Mouse (Mus musculus): ENCODE measurements around the gene Sobp. TPM values are rescaled to one million over a fixed set of nuclear protein-coding genes. Genes with fewer than 3 reads are reported as not detected.
A peak's percentile ranks its signal among the peaks of the same experiment; 100 is the strongest.

Sobp gene
- total RNA-seq, 2 experiments from 2014 or later, result 83.3 to 83.8 TPM

- Histone ChIP-seq H3K4me3 (no peak overlapping the region), H3K27ac (no peak overlapping the region)
- TF ChIP-seq CTCF (conservative IDR thresholded peaks at IDR 0.05), result no peak
- no peak for DNase-seq (ENCODE audit: low spot score in 2 of 2)
These were observed 169.3 kb downstream of the Sobp start for GRCm38 (mm10) chr10:43005031-43005430.

DNA sequence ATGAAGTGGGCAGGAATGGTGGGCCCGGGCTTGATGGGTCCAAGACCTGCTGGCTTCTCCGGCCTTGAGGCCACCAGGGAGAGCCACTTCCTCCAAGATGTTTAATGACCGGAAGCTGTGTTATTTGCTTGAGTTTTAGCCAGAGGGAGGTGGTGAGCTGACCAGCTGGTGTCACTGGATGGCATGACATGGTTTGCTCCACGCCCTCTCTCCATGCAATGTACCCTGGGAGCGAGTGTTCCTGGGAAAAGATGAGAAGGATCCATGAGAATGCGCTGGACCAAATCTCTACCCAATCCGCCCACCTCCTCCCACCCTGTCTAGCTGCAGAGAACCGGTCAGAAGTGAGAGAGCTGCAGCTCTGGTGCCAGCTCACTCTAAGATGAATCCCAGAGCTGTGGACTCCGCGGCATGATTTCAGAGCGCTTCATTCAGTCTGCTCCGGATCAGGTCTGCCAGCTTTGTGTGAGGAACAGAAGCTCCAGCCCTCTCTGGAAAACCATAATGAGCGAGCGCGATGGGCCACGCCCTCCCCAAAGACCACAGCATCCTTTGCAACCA, 170.1 kb downstream of the Sobp start:
- H3K27ac ChIP-seq, result 0 out of 2 replicates have a peak overlapping the region, but pooled peaks have one; percentile 7
- no peak overlapping the region for H3K4me3 ChIP-seq
- 0 out of 2 replicates have a peak, but pooled peaks have one; percentile 17 for TF ChIP-seq CTCF (conservative IDR thresholded peaks at IDR 0.05)
- no peak for DNase-seq (ENCODE audit: low spot score in 2 of 2)

- H3K27ac ChIP-seq, result no peak overlapping the region
- no peak for DNase-seq (ENCODE audit: low spot score in 2 of 2)
- TF ChIP-seq CTCF (conservative IDR thresholded peaks at IDR 0.05), result no peak
- H3K4me3 ChIP-seq, result no peak overlapping the region
These were observed 170.9 kb downstream of the Sobp start for GRCm38 (mm10) chr10:43003466-43003757.

DNA sequence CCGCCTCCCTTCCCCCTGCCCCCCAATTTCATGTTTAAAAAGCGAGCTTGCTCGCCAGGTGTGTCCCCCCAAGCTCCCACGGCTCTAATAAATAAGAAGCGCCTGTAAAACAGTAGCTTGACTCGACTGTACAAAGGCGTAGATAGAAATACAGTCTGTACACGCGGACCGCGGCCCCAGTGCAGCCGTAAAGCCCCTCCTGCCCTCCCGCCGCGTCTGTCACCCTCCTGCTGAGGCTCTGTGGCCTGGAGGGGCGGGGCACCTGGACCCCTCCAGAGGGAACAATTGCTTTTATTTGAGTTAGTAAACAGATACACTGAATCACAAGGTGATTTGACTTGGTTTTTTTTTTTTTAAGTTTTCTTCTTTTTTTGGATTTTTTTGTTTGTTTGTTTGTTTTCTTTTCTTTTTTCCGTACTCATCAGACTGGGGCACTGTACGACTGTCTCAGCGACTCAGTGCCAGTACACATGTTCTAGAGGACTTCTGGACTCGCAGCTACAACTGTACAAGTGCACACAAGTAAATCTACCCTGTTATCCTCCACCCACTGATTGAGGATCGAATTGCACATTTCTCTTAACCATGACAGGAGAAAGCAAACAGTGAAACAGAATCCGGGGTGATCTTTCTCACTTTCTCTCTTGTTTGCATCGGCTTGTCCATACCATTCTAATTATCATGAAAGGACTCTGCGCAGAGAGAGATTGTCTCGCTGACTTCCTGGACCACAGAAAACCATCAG, 171.4 kb downstream of the Sobp start:
- Histone ChIP-seq H3K4me3 (peak overlapping the region; percentile 26; the same call in 1 of the 2 replicates), H3K27ac (no peak overlapping the region)
- TF ChIP-seq CTCF (conservative IDR thresholded peaks at IDR 0.05), result no peak
- DNase-seq (ENCODE audit: low spot score in 2 of 2), result no peak

DNA sequence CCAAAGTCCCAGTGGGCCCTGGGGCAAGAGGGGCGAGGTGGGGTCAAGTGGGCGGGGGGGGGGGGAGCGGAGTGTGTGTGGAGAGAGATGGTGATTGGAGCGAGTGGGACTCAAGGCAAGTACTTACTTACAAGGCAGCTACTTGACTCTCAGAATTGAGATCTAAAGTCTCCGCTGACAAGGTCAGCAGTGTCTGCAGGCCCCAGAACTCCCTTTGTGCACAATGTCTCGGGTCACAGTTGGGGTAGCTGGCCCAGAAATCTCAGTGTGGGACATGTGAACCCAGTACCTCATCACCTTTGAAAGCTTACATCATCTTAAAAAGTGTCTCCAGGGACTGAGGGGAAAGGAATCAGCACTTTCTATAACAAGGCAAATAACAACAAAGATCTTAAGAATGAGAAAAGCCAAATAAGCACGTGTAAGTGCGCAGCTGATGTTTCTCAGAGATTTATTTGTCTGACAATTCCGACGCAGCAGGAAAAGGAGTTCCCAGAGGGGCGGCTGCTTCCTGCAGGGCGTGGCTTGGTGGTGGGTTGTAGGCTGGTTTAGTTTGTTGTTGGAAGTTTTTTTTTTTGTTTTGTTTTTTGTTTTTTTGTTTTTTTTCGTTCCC, 172.2 kb downstream of the Sobp start:
- Histone ChIP-seq H3K27ac (no peak overlapping the region), H3K4me3 (no peak overlapping the region; the same call in 1 of the 2 replicates)
- DNase-seq (ENCODE audit: low spot score in 2 of 2), result no peak
- no peak for TF ChIP-seq CTCF (conservative IDR thresholded peaks at IDR 0.05)

DNA sequence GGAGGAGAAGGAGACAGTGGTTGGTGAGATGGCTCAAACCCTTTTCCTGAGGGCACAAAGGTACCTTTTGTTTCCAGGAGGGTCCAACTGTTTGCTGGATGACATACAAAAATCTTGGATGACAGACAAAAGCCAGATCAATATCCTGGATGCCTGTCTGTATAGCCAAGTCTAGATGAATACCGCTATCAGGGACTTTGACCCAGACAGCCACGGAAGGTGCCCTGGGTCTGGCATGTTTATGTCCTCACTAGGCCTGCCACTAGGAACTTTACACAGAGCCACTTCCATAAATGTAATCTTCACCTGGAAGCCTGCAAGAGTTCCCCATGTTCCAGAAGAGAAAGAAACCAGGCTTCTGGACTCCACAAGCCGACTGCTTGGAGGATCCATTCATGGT, 172.9 kb downstream of the Sobp start:
- Histone ChIP-seq H3K4me3 (no peak overlapping the region), H3K27ac (no peak overlapping the region)
- DNase-seq (ENCODE audit: low spot score in 2 of 2), result no peak
- TF ChIP-seq CTCF (conservative IDR thresholded peaks at IDR 0.05), result no peak

GRCm38 (mm10) chr10:42999324-42999723, 175.0 kb downstream of the Sobp start:
- H3K4me3 ChIP-seq, result no peak overlapping the region
- no peak for TF ChIP-seq CTCF (conservative IDR thresholded peaks at IDR 0.05)
- DNase-seq (ENCODE audit: low spot score in 2 of 2), result no peak

DNA sequence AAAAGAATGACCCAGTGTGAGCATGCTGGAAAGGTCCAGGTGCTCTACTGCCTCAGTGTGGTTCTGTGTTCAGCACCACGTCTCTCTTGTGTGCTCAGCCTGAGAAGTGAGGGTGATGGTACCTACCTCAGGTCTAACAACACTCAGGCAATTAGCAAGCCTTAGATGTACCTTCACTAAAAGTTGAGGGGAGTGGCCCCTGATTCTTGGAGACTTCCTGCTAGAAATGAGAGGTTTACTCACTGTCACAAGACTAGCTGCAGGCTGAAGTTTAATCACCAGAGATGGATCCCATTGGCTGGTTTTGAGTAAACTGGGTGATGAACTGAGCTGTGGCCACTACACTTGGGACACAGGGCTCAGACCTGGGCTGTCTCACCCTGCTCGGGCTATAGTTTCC, 177.1 kb downstream of the Sobp start:
- TF ChIP-seq CTCF (conservative IDR thresholded peaks at IDR 0.05), result no peak
- no peak for DNase-seq (ENCODE audit: low spot score in 2 of 2)
- no peak overlapping the region for H3K4me3 ChIP-seq
- H3K27ac ChIP-seq, result no peak overlapping the region

More at GRCm38 (mm10) chr10:42999324-42999723, 175.0 kb downstream of the Sobp start:
- H3K27ac ChIP-seq, result no peak overlapping the region

DNA sequence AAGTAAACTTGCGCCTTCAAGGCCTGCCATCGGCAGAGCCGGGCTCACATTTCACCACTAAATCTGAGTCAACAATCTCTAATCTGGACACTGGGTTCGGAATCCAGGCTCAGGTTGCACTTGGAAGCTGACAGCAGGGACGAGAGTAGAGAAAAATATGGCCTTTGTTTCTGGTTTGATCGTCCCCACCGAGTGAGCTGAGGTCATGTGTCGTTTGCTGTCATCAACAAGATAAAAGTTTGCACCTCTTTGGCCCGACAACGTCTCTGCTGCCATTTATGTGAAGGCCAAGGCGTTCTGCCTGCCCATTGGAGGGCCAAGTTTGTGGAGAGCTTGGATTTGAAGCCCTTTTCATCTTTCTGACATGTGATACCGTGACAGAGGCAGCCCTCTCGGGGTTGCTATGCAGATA, 178.8 kb downstream of the Sobp start:
- Histone ChIP-seq H3K27ac (no peak overlapping the region), H3K4me3 (no peak overlapping the region)
- no peak for TF ChIP-seq CTCF (conservative IDR thresholded peaks at IDR 0.05)
- DNase-seq (ENCODE audit: low spot score in 2 of 2), result no peak

- Histone ChIP-seq H3K27ac (peak overlapping the region; percentile 53; the same call in 1 of the 2 replicates), H3K4me3 (peak overlapping the region; percentile 26; the same call in 1 of the 2 replicates)
- no peak for DNase-seq (ENCODE audit: low spot score in 2 of 2)
- no peak for TF ChIP-seq CTCF (conservative IDR thresholded peaks at IDR 0.05)
These were observed 180.0 kb downstream of the Sobp start for GRCm38 (mm10) chr10:42994331-42994782.

GRCm38 (mm10) chr10:42991018-42991417, 183.3 kb downstream of the Sobp start:
- no peak overlapping the region for H3K27ac ChIP-seq

GRCm38 (mm10) chr10:42989910-42990309, 184.4 kb downstream of the Sobp start:
- Histone ChIP-seq H3K27ac (no peak overlapping the region), H3K4me3 (no peak overlapping the region)
- DNase-seq (ENCODE audit: low spot score in 2 of 2), result peak in 1 of 2 experiments; percentile 57
- peak; percentile 95 for TF ChIP-seq CTCF (conservative IDR thresholded peaks at IDR 0.05)

More at GRCm38 (mm10) chr10:42991018-42991417, 183.3 kb downstream of the Sobp start:
- no peak for DNase-seq (ENCODE audit: low spot score in 2 of 2)
- no peak overlapping the region for H3K4me3 ChIP-seq
- no peak for TF ChIP-seq CTCF (conservative IDR thresholded peaks at IDR 0.05)

DNA sequence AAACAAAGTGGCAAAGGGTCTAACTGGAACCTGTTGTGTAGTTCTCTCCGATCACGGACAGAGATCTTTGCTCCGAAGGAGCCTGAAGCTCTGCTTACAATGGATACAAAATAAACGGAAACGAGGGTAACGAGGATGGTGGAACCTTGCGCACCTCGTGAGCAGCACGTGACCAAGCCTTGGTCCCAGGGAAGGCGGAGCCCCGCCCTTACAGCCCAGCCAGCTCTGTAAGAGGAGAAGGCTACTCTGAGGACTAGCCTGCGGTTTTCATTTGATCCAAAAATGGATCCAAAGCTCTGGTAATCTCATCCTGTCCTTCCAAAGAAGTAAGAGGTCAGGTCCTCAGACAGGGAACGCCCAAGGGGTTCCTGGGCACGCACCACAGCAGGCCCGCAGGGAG, 185.7 kb downstream of the Sobp start:
- no peak for TF ChIP-seq CTCF (conservative IDR thresholded peaks at IDR 0.05)
- Histone ChIP-seq H3K4me3 (no peak overlapping the region), H3K27ac (no peak overlapping the region)
- DNase-seq (ENCODE audit: low spot score in 2 of 2), result no peak

Measured in layer of hippocampus, adult 2 months (tissue).